Mouse (Mus musculus): ENCODE measurements around the gene Rps12-ps3. TPM values are rescaled to one million over a fixed set of nuclear protein-coding genes. Genes with fewer than 3 reads are reported as not detected.
A peak's percentile ranks its signal among the peaks of the same experiment; 100 is the strongest.

Gene Rps12-ps3
- total and polyA plus RNA-seq, 3 experiments = 662 to 4,283 TPM; not detected in 1

DNA sequence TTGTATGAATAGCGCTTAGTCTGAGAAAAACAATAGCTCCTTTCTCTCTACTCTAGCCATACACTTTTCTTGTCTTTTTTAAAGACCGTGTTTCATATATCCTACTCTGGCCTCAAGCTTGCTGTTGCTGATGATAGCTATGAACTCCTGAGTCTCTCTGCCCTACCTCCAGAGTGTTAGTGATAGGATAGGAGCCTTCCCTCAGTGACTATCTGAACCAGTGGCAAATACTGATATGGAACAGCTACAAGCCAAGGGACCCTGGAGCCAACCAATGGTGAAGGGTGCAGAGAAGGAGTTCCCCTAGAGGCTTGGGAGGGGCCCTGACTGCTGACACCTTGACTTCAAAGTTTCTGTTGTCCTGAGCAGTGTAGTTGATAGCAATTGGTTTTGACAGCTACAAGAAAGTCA is 38.4 kb downstream of the Rps12-ps3 start (continued):
- TF ChIP-seq NELFE (IDR thresholded peaks at IDR 0.05; ENCODE audit: low read depth, low read length) = peak; percentile 48; the same call in 1 of the 2 replicates
- no peak for TF ChIP-seq USF1 (IDR thresholded peaks at IDR 0.05; ENCODE audit: low read depth, low read length)
- no peak; the same call in 1 of the 2 replicates for TF ChIP-seq CHD2 (IDR thresholded peaks at IDR 0.05; ENCODE audit: low read length)
- peak; percentile 59; the same call in 1 of the 2 replicates for TF ChIP-seq HCFC1 (IDR thresholded peaks at IDR 0.05; ENCODE audit: low read depth, low read length)
- no peak for TF ChIP-seq NRF1 (IDR thresholded peaks at IDR 0.05; ENCODE audit: insufficient read depth, low read depth, low read length, poor library complexity, severe bottlenecking)
- peak; percentile 92 for TF ChIP-seq ZMIZ1 (IDR thresholded peaks at IDR 0.05; ENCODE audit: low read depth, low read length)
- TF ChIP-seq SMC3 (IDR thresholded peaks at IDR 0.05; ENCODE audit: low read depth, low read length) = no peak
- TF ChIP-seq POLR2AphosphoS5 (IDR thresholded peaks at IDR 0.05; ENCODE audit: borderline replicate concordance, low read depth, low read length) = no peak
- peak; percentile 86; the same call in 1 of the 2 replicates for TF ChIP-seq SIN3A (IDR thresholded peaks at IDR 0.05; ENCODE audit: low read length)
- TF ChIP-seq GABPA (IDR thresholded peaks at IDR 0.05; ENCODE audit: low read depth, low read length) = no peak
- TF ChIP-seq MXI1 (IDR thresholded peaks at IDR 0.05; ENCODE audit: low read depth, low read length) = peak; percentile 56
- no peak for TF ChIP-seq MEF2A (IDR thresholded peaks at IDR 0.05; ENCODE audit: extremely low read depth, insufficient replicate concordance, low read depth, low read length, poor library complexity, severe bottlenecking)
- TF ChIP-seq MYC (IDR thresholded peaks at IDR 0.05; ENCODE audit: low read depth, low read length) = no peak
- no peak for TF ChIP-seq E2F4 (IDR thresholded peaks at IDR 0.05; ENCODE audit: borderline replicate concordance, low read depth, low read length)
- TF ChIP-seq ZKSCAN1 (IDR thresholded peaks at IDR 0.05; ENCODE audit: low read depth, low read length) = no peak
- TF ChIP-seq TAL1 (IDR thresholded peaks at IDR 0.05; ENCODE audit: low read length) = peak; percentile 58
- TF ChIP-seq JUND (IDR thresholded peaks at IDR 0.05; ENCODE audit: low read depth, low read length) = no peak

DNA sequence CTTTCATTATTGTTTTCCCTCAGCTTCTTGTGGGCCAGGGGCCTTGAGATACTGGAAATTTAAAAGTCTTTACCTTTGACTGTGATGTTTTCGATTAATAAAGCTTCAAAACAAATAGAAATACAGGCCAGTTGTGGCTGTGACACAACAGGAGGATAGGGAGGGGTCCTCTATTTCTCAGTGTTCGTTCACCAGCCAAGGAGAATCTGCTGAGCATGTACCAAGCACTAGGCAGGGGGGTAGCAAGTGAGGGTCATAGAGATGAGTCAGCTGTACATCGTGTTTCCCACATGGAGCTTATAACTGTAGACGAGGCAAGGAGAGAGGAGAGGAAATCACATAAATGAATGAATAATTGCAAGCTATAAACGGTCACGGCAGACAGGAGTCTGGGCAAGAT is 40.6 kb downstream of the Rps12-ps3 start:
- peaks cover 0 to 37% of the 10 kb centered on the region in 2 experiments; a peak in 2 of 4 replicates for H3K36me3 ChIP-seq (ENCODE audit: control insufficient read depth in 1 of 2, insufficient read depth in 2 of 2, low read length in 2 of 2)
- TF ChIP-seq ELF1 (IDR thresholded peaks at IDR 0.05; ENCODE audit: low read depth, low read length) = no peak
- no peak for TF ChIP-seq JUND (IDR thresholded peaks at IDR 0.05; ENCODE audit: low read depth, low read length)
- no peak for TF ChIP-seq USF2 (IDR thresholded peaks at IDR 0.05; ENCODE audit: borderline replicate concordance in 1 of 2, insufficient read depth in 1 of 2, low read depth in 1 of 2, low read length in 2 of 2)
- TF ChIP-seq SIN3A (IDR thresholded peaks at IDR 0.05; ENCODE audit: low read length) = no peak
- no peak for TF ChIP-seq UBTF (IDR thresholded peaks at IDR 0.05; ENCODE audit: borderline replicate concordance, insufficient read depth, low read depth, low read length)
- no peak for TF ChIP-seq RAD21 (IDR thresholded peaks at IDR 0.05; ENCODE audit: low read depth, low read length)
- TF ChIP-seq POLR2A (IDR thresholded peaks at IDR 0.05; ENCODE audit: control insufficient read depth in 1 of 2, insufficient read depth in 1 of 2, low read depth in 1 of 2, low read length in 2 of 2, poor library complexity in 1 of 2) = no peak
- TF ChIP-seq ZKSCAN1 (IDR thresholded peaks at IDR 0.05; ENCODE audit: low read depth, low read length) = no peak
- TF ChIP-seq CHD1 (IDR thresholded peaks at IDR 0.05; ENCODE audit: low read depth, low read length) = no peak
- no peak for TF ChIP-seq TAL1 (IDR thresholded peaks at IDR 0.05; ENCODE audit: low read length)
- no peak for TF ChIP-seq ZC3H11A (IDR thresholded peaks at IDR 0.05; ENCODE audit: low read depth, low read length)
- TF ChIP-seq MAZ (IDR thresholded peaks at IDR 0.05; ENCODE audit: low read depth, low read length) = no peak
- TF ChIP-seq POLR2AphosphoS2 (IDR thresholded peaks at IDR 0.05; ENCODE audit: low read length) = no peak
- TF ChIP-seq MYB (IDR thresholded peaks at IDR 0.05; ENCODE audit: low read depth, low read length) = no peak
- no peak for TF ChIP-seq BHLHE40 (IDR thresholded peaks at IDR 0.05; ENCODE audit: borderline replicate concordance, low read depth, low read length)
- H3K27ac ChIP-seq (ENCODE audit: control insufficient read depth, low read depth, low read length) = no peak overlapping the region
- H3K79me2 ChIP-seq (ENCODE audit: control insufficient read depth, insufficient read depth, low read length, poor library complexity) = no peaks in the 10 kb centered on the region
- H3K4me3 ChIP-seq (ENCODE audit: control insufficient read depth in 1 of 2, insufficient read depth in 1 of 2, low read depth in 2 of 2, low read length in 2 of 2) = no peak overlapping the region
- H3K9me3 ChIP-seq (replicated peaks; ENCODE audit: insufficient read depth, low read length) = no peaks in the 10 kb centered on the region
- H3K4me1 ChIP-seq (ENCODE audit: control insufficient read depth in 1 of 2, insufficient read depth in 2 of 2, low read length in 2 of 2) = peaks cover 32 to 35% of the 10 kb centered on the region in 2 experiments
- no peak for DNase-seq (ENCODE audit: low read depth, low spot score)
- H3K27me3 ChIP-seq (ENCODE audit: control insufficient read depth in 1 of 2, insufficient read depth in 2 of 2, low read length in 2 of 2) = no peaks in the 10 kb centered on the region
- H3K9ac ChIP-seq (ENCODE audit: control insufficient read depth, low read depth, low read length, poor library complexity, severe bottlenecking) = no peak overlapping the region

Data from MEL (cell line).